ENCODE assay signal across 25 mouse cellular contexts in the genomic region with DNA sequence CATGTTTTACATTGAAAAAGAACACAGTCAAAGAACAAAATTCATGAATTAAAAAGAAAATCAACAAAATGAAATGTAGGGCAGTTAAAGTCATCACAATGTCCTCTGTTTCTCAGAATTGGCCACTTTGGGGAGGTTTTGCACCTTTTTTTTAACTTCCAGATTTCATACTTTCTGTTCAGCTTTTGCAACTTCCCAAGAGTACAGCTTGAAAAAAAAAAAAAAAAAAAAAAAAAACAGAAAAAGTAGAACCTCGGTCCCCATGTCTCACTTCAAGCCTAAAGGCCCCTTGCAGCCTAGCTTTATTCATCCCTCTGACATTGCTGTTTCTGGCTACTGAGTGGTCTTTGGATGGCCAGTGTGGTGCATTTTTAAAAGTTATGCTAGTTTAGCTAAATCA.
"Had no signal": no experiment of that assay in that cellular context is flagged by ENCODE, and none has a peak within 500 bp of the region (broad histone marks: within the 10 kb centered on the region; RNA-seq: fewer than 3 reads in every experiment).

No protein-coding gene starts in this region.

- H3K27ac ChIP-seq: gastrocnemius, adult 2 months; heart, adult 2 months; heart, embryonic 13.5 days; heart, embryonic 15.5 days; hindbrain, embryonic 13.5 days; hindbrain, embryonic 15.5 days; hindbrain, postnatal 0 days; kidney, embryonic 15.5 days; kidney, postnatal 0 days; limb, embryonic 13.5 days; limb, embryonic 15.5 days; liver, embryonic 15.5 days had no signal

- DNase-seq: gastrocnemius, adult 2 months; gastrocnemius, postnatal 10 days; gastrocnemius, postnatal 25 days; heart, adult 11 months; heart, adult 2 months; heart, postnatal 14 days; heart, postnatal 36 days; kidney, adult 11 months; kidney, adult 2 months; kidney, adult 9 months; kidney, postnatal 14 days; kidney, postnatal 36 days; layer of hippocampus, adult 9-11 months; layer of hippocampus, postnatal 36 days; liver, embryonic 13.5 days had no signal

- H3K4me3 ChIP-seq: gastrocnemius, adult 2 months; heart, adult 2 months; heart, embryonic 13.5 days; heart, embryonic 15.5 days; hindbrain, embryonic 13.5 days; hindbrain, embryonic 15.5 days; kidney, embryonic 15.5 days; limb, embryonic 13.5 days; limb, embryonic 15.5 days; liver, embryonic 13.5 days; liver, embryonic 15.5 days had no signal

- H3K36me3 ChIP-seq: heart, embryonic 13.5 days; heart, embryonic 15.5 days; hindbrain, embryonic 13.5 days; hindbrain, embryonic 15.5 days; kidney, embryonic 15.5 days; limb, embryonic 13.5 days; limb, embryonic 15.5 days; liver, embryonic 13.5 days; liver, embryonic 15.5 days had no signal

- H3K4me1 ChIP-seq: hindbrain, embryonic 13.5 days; hindbrain, embryonic 15.5 days; kidney, embryonic 15.5 days; limb, embryonic 13.5 days; limb, embryonic 15.5 days; liver, embryonic 13.5 days had no signal
